Mouse (Mus musculus): ENCODE measurements around the gene Grwd1. TPM values are rescaled to one million over a fixed set of nuclear protein-coding genes. Genes with fewer than 3 reads are reported as not detected.

The Grwd1 gene
- polyA plus RNA-seq, 2 experiments, result 12.8 to 23.0 TPM

- Histone ChIP-seq H3K27ac (no peak overlapping the region), H3K4me3 (ENCODE audit: insufficient read depth in 1 of 2, low read depth in 2 of 2, low read length in 2 of 2) (no peak overlapping the region), H3K4me2 (ENCODE audit: low read depth) (no peak overlapping the region), H3K36me3 (replicated peaks; ENCODE audit: control insufficient read depth, insufficient read depth, low read depth) (no peaks in the 10 kb centered on the region), H3K27me3 (ENCODE audit: control insufficient read depth, insufficient read depth, low read length) (peaks cover 21% of the 10 kb centered on the region), H3K9me3 (ENCODE audit: control insufficient read depth, low read length) (no peaks in the 10 kb centered on the region), H3K4me1 (replicated peaks; ENCODE audit: control insufficient read depth in 2 of 2, insufficient read depth in 2 of 2, low read length in 1 of 2) (no peaks in the 10 kb centered on the region), H3K9ac (replicated peaks) (no peak overlapping the region)
- 33% methylated on average over 6 of the region's 6 CpGs for WGBS (ENCODE audit: insufficient replicate concordance)
- ATAC-seq (ENCODE audit: insufficient read depth), result no peak
- TF ChIP-seq EP300 (IDR thresholded peaks at IDR 0.05; ENCODE audit: low read depth) (no peak), CTCF (IDR thresholded peaks at IDR 0.05; ENCODE audit: low read depth) (no peak)
- DNase-seq (ENCODE audit: low read depth in 3 of 3, low spot score in 3 of 3), result no peak
These were observed 40.0 kb downstream of the Grwd1 start for GRCm38 (mm10) chr7:45790721-45791120.

GRCm38 (mm10) chr7:45787642-45788041, 43.1 kb downstream of the Grwd1 start:
- Histone ChIP-seq H3K4me3 (ENCODE audit: insufficient read depth in 1 of 2, low read depth in 2 of 2, low read length in 2 of 2) (no peak overlapping the region), H3K4me1 (replicated peaks; ENCODE audit: control insufficient read depth in 2 of 2, insufficient read depth in 2 of 2, low read length in 1 of 2) (no peaks in the 10 kb centered on the region), H3K36me3 (replicated peaks; ENCODE audit: control insufficient read depth, insufficient read depth, low read depth) (no peaks in the 10 kb centered on the region), H3K9me3 (ENCODE audit: control insufficient read depth, low read length) (no peaks in the 10 kb centered on the region), H3K27ac (no peak overlapping the region), H3K9ac (replicated peaks) (no peak overlapping the region), H3K4me2 (ENCODE audit: low read depth) (no peak overlapping the region), H3K27me3 (ENCODE audit: control insufficient read depth, insufficient read depth, low read length) (peaks cover 48% of the 10 kb centered on the region)
- DNase-seq (ENCODE audit: low read depth in 3 of 3, low spot score in 3 of 3) (no peak), ATAC-seq (ENCODE audit: insufficient read depth) (no peak)
- TF ChIP-seq EP300 (IDR thresholded peaks at IDR 0.05; ENCODE audit: low read depth), result no peak
- TF ChIP-seq CTCF (IDR thresholded peaks at IDR 0.05; ENCODE audit: low read depth), result no peak
- WGBS (ENCODE audit: insufficient replicate concordance), result 69% methylated on average over 22 of the region's 22 CpGs

GRCm38 (mm10) chr7:45786661-45787413, 43.9 kb downstream of the Grwd1 start:
- 0 out of 2 replicates have a peak, but pooled peaks have one; percentile 29 for ATAC-seq (ENCODE audit: insufficient read depth)
- Histone ChIP-seq H3K36me3 (replicated peaks; ENCODE audit: control insufficient read depth, insufficient read depth, low read depth) (no peaks in the 10 kb centered on the region), H3K27me3 (ENCODE audit: control insufficient read depth, insufficient read depth, low read length) (peaks cover 45% of the 10 kb centered on the region), H3K4me3 (ENCODE audit: insufficient read depth in 1 of 2, low read depth in 2 of 2, low read length in 2 of 2) (no peak overlapping the region), H3K27ac (no peak overlapping the region), H3K9me3 (ENCODE audit: control insufficient read depth, low read length) (no peaks in the 10 kb centered on the region), H3K4me2 (ENCODE audit: low read depth) (no peak overlapping the region), H3K4me1 (replicated peaks; ENCODE audit: control insufficient read depth in 2 of 2, insufficient read depth in 2 of 2, low read length in 1 of 2) (no peaks in the 10 kb centered on the region), H3K9ac (replicated peaks) (no peak overlapping the region)
- WGBS (ENCODE audit: insufficient replicate concordance), result 9% methylated on average over 17 of the region's 17 CpGs
- no peak for TF ChIP-seq EP300 (IDR thresholded peaks at IDR 0.05; ENCODE audit: low read depth)
- no peak for TF ChIP-seq CTCF (IDR thresholded peaks at IDR 0.05; ENCODE audit: low read depth)
- no peak for DNase-seq (ENCODE audit: low read depth in 3 of 3, low spot score in 3 of 3)

GRCm38 (mm10) chr7:45786136-45786578, 44.6 kb downstream of the Grwd1 start:
- no peak overlapping the region for H3K4me3 ChIP-seq (ENCODE audit: insufficient read depth in 1 of 2, low read depth in 2 of 2, low read length in 2 of 2)
- ATAC-seq (ENCODE audit: insufficient read depth), result no peak
- no peak overlapping the region for H3K9ac ChIP-seq (replicated peaks)
- no peaks in the 10 kb centered on the region for H3K36me3 ChIP-seq (replicated peaks; ENCODE audit: control insufficient read depth, insufficient read depth, low read depth)
- no peak for TF ChIP-seq EP300 (IDR thresholded peaks at IDR 0.05; ENCODE audit: low read depth)
- peaks cover 45% of the 10 kb centered on the region for H3K27me3 ChIP-seq (ENCODE audit: control insufficient read depth, insufficient read depth, low read length)
- no peaks in the 10 kb centered on the region for H3K9me3 ChIP-seq (ENCODE audit: control insufficient read depth, low read length)
- no peaks in the 10 kb centered on the region for H3K4me1 ChIP-seq (replicated peaks; ENCODE audit: control insufficient read depth in 2 of 2, insufficient read depth in 2 of 2, low read length in 1 of 2)
- DNase-seq (ENCODE audit: low read depth in 3 of 3, low spot score in 3 of 3), result no peak
- H3K4me2 ChIP-seq (ENCODE audit: low read depth), result no peak overlapping the region
- H3K27ac ChIP-seq, result no peak overlapping the region
- 3% methylated on average over 14 of the region's 14 CpGs for WGBS (ENCODE audit: insufficient replicate concordance)

- Histone ChIP-seq H3K27me3 (ENCODE audit: control insufficient read depth, insufficient read depth, low read length) (peaks cover 45% of the 10 kb centered on the region), H3K27ac (no peak overlapping the region), H3K36me3 (replicated peaks; ENCODE audit: control insufficient read depth, insufficient read depth, low read depth) (no peaks in the 10 kb centered on the region), H3K4me3 (ENCODE audit: insufficient read depth in 1 of 2, low read depth in 2 of 2, low read length in 2 of 2) (no peak overlapping the region), H3K9ac (replicated peaks) (no peak overlapping the region), H3K9me3 (ENCODE audit: control insufficient read depth, low read length) (no peaks in the 10 kb centered on the region), H3K4me2 (ENCODE audit: low read depth) (peak overlapping the region; percentile 16; the same call in 1 of the 2 replicates), H3K4me1 (replicated peaks; ENCODE audit: control insufficient read depth in 2 of 2, insufficient read depth in 2 of 2, low read length in 1 of 2) (no peaks in the 10 kb centered on the region)
- ATAC-seq (ENCODE audit: insufficient read depth), result no peak
- no peak for DNase-seq (ENCODE audit: low read depth in 3 of 3, low spot score in 3 of 3)
- TF ChIP-seq EP300 (IDR thresholded peaks at IDR 0.05; ENCODE audit: low read depth) (no peak), CTCF (IDR thresholded peaks at IDR 0.05; ENCODE audit: low read depth) (no peak)
- WGBS (ENCODE audit: insufficient replicate concordance), result 3% methylated on average over 38 of the region's 42 CpGs
These were observed 45.2 kb downstream of the Grwd1 start for GRCm38 (mm10) chr7:45785388-45786135.
